Mouse (Mus musculus): Measurements from ENCODE around the gene Traf1. TPM values are rescaled to one million over a fixed set of nuclear protein-coding genes. Genes with fewer than 3 reads are reported as not detected.
A peak's percentile ranks its signal among the peaks of the same experiment; 100 is the strongest.

Gene Traf1
- total RNA-seq (2014; rRNA removed) = 0.55 and 1.2 TPM in 2 replicates
- 0.75 and 1.2 TPM in 2 replicates for polyA plus RNA-seq (2012; rRNA removed)

GRCm38 (mm10) chr2:34961481-34962036 is at the start of gene Traf1:
Gene Traf1 (minus strand): TSS chr2:34961772.
- Histone ChIP-seq H3K27ac (replicated peaks; ENCODE audit: insufficient read depth, low read depth, low read length) (no peak within 1 kb of the TSS), H3K4me1 (ENCODE audit: control insufficient read depth, insufficient read depth, low read length) (no peaks in the 10 kb centered on the region), H3K9ac (ENCODE audit: low read depth, low read length) (peak within 1 kb of the TSS; percentile 15), H3K27me3 (ENCODE audit: control insufficient read depth, insufficient read depth, low read length) (no peaks in the 10 kb centered on the region), H3K4me3 (ENCODE audit: insufficient read depth, low read depth, low read length) (peak within 1 kb of the TSS; percentile 36), H3K36me3 (ENCODE audit: control insufficient read depth, insufficient read depth, low read length) (no peaks in the 10 kb centered on the region), H3K79me2 (ENCODE audit: control insufficient read depth, insufficient read depth, low read length) (no peaks in the 10 kb centered on the region)
- 16% methylated on average over 20 of the region's 20 CpGs for WGBS
- DNase-seq (ENCODE audit: extremely low read depth, low read depth, low spot score) = no peak
- TF ChIP-seq POLR2A (IDR thresholded peaks at IDR 0.05; ENCODE audit: extremely low read depth, insufficient read depth, low read length) = no peak
- TF ChIP-seq CTCF (IDR thresholded peaks at IDR 0.05; ENCODE audit: low read depth, low read length) = no peak

- peaks cover 75% of the 10 kb centered on the region for H3K36me3 ChIP-seq (ENCODE audit: control insufficient read depth, insufficient read depth, low read length)
- H3K27me3 ChIP-seq (ENCODE audit: control insufficient read depth, insufficient read depth, low read length) = no peaks in the 10 kb centered on the region
- no peaks in the 10 kb centered on the region for H3K4me1 ChIP-seq (ENCODE audit: control insufficient read depth, insufficient read depth, low read length)
- no peak for TF ChIP-seq CTCF (IDR thresholded peaks at IDR 0.05; ENCODE audit: low read depth, low read length)
- TF ChIP-seq POLR2A (IDR thresholded peaks at IDR 0.05; ENCODE audit: extremely low read depth, insufficient read depth, low read length) = no peak
- DNase-seq (ENCODE audit: extremely low read depth, low read depth, low spot score) = no peak
- H3K79me2 ChIP-seq (ENCODE audit: control insufficient read depth, insufficient read depth, low read length) = no peaks in the 10 kb centered on the region
- no peak overlapping the region for H3K9ac ChIP-seq (ENCODE audit: low read depth, low read length)
- H3K27ac ChIP-seq (replicated peaks; ENCODE audit: insufficient read depth, low read depth, low read length) = no peak overlapping the region
- H3K4me3 ChIP-seq (ENCODE audit: insufficient read depth, low read depth, low read length) = no peak overlapping the region
- WGBS = 87% methylated on average over 9 of the region's 9 CpGs
Observed at GRCm38 (mm10) chr2:34998956-34999355, 37.4 kb upstream of the Traf1 start.

DNA sequence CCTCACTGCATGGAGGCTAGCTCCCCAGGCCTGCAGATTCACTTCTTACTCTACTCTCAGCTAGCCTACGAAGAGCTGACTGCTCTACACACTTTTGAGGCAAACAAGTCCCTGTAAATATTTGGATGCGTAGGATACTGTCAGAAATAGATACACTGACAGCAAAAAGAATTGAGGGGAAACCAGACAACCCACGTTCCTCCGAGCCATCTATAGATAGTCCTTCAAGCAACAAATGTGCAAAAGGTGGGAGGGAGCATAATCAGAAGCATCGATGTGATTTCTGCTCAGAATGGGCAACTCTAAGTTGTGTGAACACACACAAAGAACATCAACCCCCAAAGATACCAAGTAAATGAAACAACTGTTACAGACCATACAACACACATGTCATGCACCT is 34.9 kb upstream of the Traf1 start:
- no peaks in the 10 kb centered on the region for H3K79me2 ChIP-seq (ENCODE audit: control insufficient read depth, insufficient read depth, low read length)
- H3K27me3 ChIP-seq (ENCODE audit: control insufficient read depth, insufficient read depth, low read length) = no peaks in the 10 kb centered on the region
- TF ChIP-seq CTCF (IDR thresholded peaks at IDR 0.05; ENCODE audit: low read depth, low read length) (no peak), POLR2A (IDR thresholded peaks at IDR 0.05; ENCODE audit: extremely low read depth, insufficient read depth, low read length) (no peak)
- no peak overlapping the region for H3K27ac ChIP-seq (replicated peaks; ENCODE audit: insufficient read depth, low read depth, low read length)
- no peak overlapping the region for H3K4me3 ChIP-seq (ENCODE audit: insufficient read depth, low read depth, low read length)
- 84% methylated on average over 5 of the region's 5 CpGs for WGBS
- peaks cover 65% of the 10 kb centered on the region for H3K36me3 ChIP-seq (ENCODE audit: control insufficient read depth, insufficient read depth, low read length)
- DNase-seq (ENCODE audit: extremely low read depth, low read depth, low spot score) = no peak
- no peaks in the 10 kb centered on the region for H3K4me1 ChIP-seq (ENCODE audit: control insufficient read depth, insufficient read depth, low read length)
- H3K9ac ChIP-seq (ENCODE audit: low read depth, low read length) = no peak overlapping the region

DNA sequence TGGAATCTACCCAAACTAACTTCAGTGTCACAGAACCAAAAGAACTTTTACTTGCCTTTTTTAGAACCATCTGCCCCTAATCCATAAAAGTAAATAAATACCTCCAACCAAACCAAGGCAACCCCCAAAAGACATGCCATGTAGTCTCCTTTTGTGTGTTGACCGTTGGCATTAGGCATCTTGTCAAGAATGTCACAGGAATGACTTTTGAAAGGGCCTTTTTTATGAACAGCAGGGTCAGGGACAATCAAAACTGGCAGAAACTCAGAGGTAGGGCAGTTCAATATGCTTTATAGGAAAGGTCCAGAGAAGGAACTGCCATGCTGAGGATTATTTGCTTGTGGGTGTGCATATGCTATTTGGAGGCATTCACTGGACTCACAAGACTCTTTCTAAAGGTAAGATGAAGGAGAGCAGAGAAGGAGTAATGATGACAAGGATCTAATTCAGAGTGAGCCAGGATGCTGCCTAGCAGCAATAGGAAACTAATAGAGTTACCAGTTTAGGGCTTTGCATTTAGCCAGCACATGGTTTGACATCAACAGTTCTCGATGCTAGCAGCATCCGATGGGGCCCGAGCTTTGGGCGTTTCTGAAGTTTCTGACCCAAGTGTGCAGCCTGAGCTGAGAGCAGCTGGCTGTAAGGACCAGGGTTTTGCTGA is 32.3 kb upstream of the Traf1 start:
- no peak for DNase-seq (ENCODE audit: extremely low read depth, low read depth, low spot score)
- no peak overlapping the region for H3K27ac ChIP-seq (replicated peaks; ENCODE audit: insufficient read depth, low read depth, low read length)
- H3K4me3 ChIP-seq (ENCODE audit: insufficient read depth, low read depth, low read length) = no peak overlapping the region
- TF ChIP-seq POLR2A (IDR thresholded peaks at IDR 0.05; ENCODE audit: extremely low read depth, insufficient read depth, low read length) (no peak), CTCF (IDR thresholded peaks at IDR 0.05; ENCODE audit: low read depth, low read length) (no peak)
- H3K9ac ChIP-seq (ENCODE audit: low read depth, low read length) = no peak overlapping the region
- H3K36me3 ChIP-seq (ENCODE audit: control insufficient read depth, insufficient read depth, low read length) = peaks cover 69% of the 10 kb centered on the region
- H3K4me1 ChIP-seq (ENCODE audit: control insufficient read depth, insufficient read depth, low read length) = no peaks in the 10 kb centered on the region
- H3K27me3 ChIP-seq (ENCODE audit: control insufficient read depth, insufficient read depth, low read length) = no peaks in the 10 kb centered on the region
- WGBS = 86% methylated on average over 5 of the region's 5 CpGs
- no peaks in the 10 kb centered on the region for H3K79me2 ChIP-seq (ENCODE audit: control insufficient read depth, insufficient read depth, low read length)

GRCm38 (mm10) chr2:34992729-34993695 is 31.4 kb upstream of the Traf1 start:
- no peaks in the 10 kb centered on the region for H3K27me3 ChIP-seq (ENCODE audit: control insufficient read depth, insufficient read depth, low read length)
- peaks cover 73% of the 10 kb centered on the region for H3K36me3 ChIP-seq (ENCODE audit: control insufficient read depth, insufficient read depth, low read length)
- no peak overlapping the region for H3K27ac ChIP-seq (replicated peaks; ENCODE audit: insufficient read depth, low read depth, low read length)
- TF ChIP-seq POLR2A (IDR thresholded peaks at IDR 0.05; ENCODE audit: extremely low read depth, insufficient read depth, low read length) = no peak
- TF ChIP-seq CTCF (IDR thresholded peaks at IDR 0.05; ENCODE audit: low read depth, low read length) = no peak
- no peak for DNase-seq (ENCODE audit: extremely low read depth, low read depth, low spot score)
- no peak overlapping the region for H3K9ac ChIP-seq (ENCODE audit: low read depth, low read length)
- no peaks in the 10 kb centered on the region for H3K4me1 ChIP-seq (ENCODE audit: control insufficient read depth, insufficient read depth, low read length)
- H3K79me2 ChIP-seq (ENCODE audit: control insufficient read depth, insufficient read depth, low read length) = no peaks in the 10 kb centered on the region
- WGBS = 72% methylated on average over 9 of the region's 9 CpGs
- H3K4me3 ChIP-seq (ENCODE audit: insufficient read depth, low read depth, low read length) = no peak overlapping the region
